Mouse (Mus musculus) forebrain, postnatal 0 days (tissue): ENCODE data around the gene Pcyt2. TPM values are rescaled to one million over a fixed set of nuclear protein-coding genes. Genes with fewer than 3 reads are reported as not detected.

Experiments used
- ATAC-seq: fragments of 200-750 bp; cut with Nextera tagmentation; 2 replicates; pipeline ENCODE4 v1.8.0; 2017; ENCODE audit warnings: mild to moderate bottlenecking, moderate library complexity
- DNase-seq: peaks from one replicate; pipeline ENCODE4 v3.0.0-alpha.2; 2015
- H3K27ac ChIP-seq: fragments of 300-500 bp; sonication (generic); 2 replicates; pipeline ENCODE4 v1.5.1; 2014; ENCODE audit warnings: low read depth, mild to moderate bottlenecking, antibody characterized with exemption, low read length, moderate library complexity, mixed read lengths
- H3K27me3 ChIP-seq: fragments of 300-500 bp; sonication (generic); 2 replicates; pipeline ENCODE4 v1.6.1; 2014; ENCODE audit warnings: mild to moderate bottlenecking, low read length, mixed read lengths; ENCODE audit not compliant: insufficient read depth
- H3K36me3 ChIP-seq: fragments of 300-500 bp; sonication (generic); 2 replicates; pipeline ENCODE4 v1.6.1; 2014; ENCODE audit warnings: mild to moderate bottlenecking, moderate library complexity; ENCODE audit not compliant: insufficient read depth
- H3K4me1 ChIP-seq: fragments of 300-500 bp; sonication (generic); 2 replicates; pipeline ENCODE4 v1.6.1; 2014; ENCODE audit warnings: antibody characterized with exemption; ENCODE audit not compliant: insufficient read depth
- H3K4me2 ChIP-seq: fragments of 300-500 bp; sonication (generic); 2 replicates; pipeline ENCODE4 v1.6.1; 2014; ENCODE audit warnings: low read depth, mild to moderate bottlenecking, moderate library complexity
- H3K4me3 ChIP-seq: fragments of 300-500 bp; sonication (generic); 2 replicates; pipeline ENCODE4 v1.5.1; 2014; ENCODE audit warnings: low read depth, low read length, mixed read lengths
- H3K9ac ChIP-seq: fragments of 300-500 bp; sonication (generic); 2 replicates; pipeline ENCODE4 v1.6.1; 2014; ENCODE audit warnings: mild to moderate bottlenecking
- H3K9me3 ChIP-seq: fragments of 300-500 bp; sonication (generic); 2 replicates; pipeline ENCODE4 v1.6.1; 2016; ENCODE audit warnings: low read length
- CTCF ChIP-seq: sonication (generic); IDR thresholded peaks from 2 replicates; pipeline ENCODE4 v1.5.1; 2016; ENCODE audit warnings: antibody characterized with exemption, control low read depth, low read depth
- WGBS: fragments of 180-500 bp; shearing (Covaris S2); extraction: QIAGEN DNeasy Blood & Tissue Kit; methylation state at CpG from one replicate; pipeline ENCODE4 v1.1.7; 2014; 5-methylcytosine and 5-hydroxymethylcytosine counted together
- polyA plus RNA-seq: library from polyadenylated mRNA; unstranded; fragments of >200 nt; fragmentation: Nextera tagmentation; extraction: Ambion mirVana; gene quantifications from 2 replicates; pipeline ENCODE4 v1.2.1, GENCODE M21; 2015
- total RNA-seq: library from RNA; depleted of rRNA; stranded (reverse); fragments of >200 nt; gene quantifications from 2 replicates; pipeline ENCODE4 v1.2.3, GENCODE M21; 2014; rRNA removed

Pcyt2 gene
- total RNA-seq (102 and 129 TPM in 2 replicates), polyA plus RNA-seq (107 and 117 TPM in 2 replicates)

- Histone ChIP-seq H3K27ac (peak within 1 kb of the TSS; percentile 74), H3K9ac (peak within 1 kb of the TSS; percentile 92), H3K4me3 (peak within 1 kb of the TSS; percentile 86), H3K9me3 (no peaks in the 10 kb centered on the region), H3K4me1 (peaks cover 9% of the 10 kb centered on the region), H3K4me2 (peak within 1 kb of the TSS; percentile 73), H3K27me3 (no peaks in the 10 kb centered on the region), H3K36me3 (peaks cover 60% of the 10 kb centered on the region)
- WGBS = under 1% methylated on average over 56 of the region's 56 CpGs
- peak; percentile 95 for DNase-seq
- TF ChIP-seq CTCF = no peak
- ATAC-seq = peak; percentile 99
Observed at GRCm38 (mm10) chr11:120617519-120618112, at the start of gene Pcyt2. Gene Pcyt2 (minus strand): TSS chr11:120617936.

GRCm38 (mm10) chr11:120666617-120667016 lies 48.9 kb upstream of the Pcyt2 start:
- H3K9ac ChIP-seq = no peak overlapping the region
- ATAC-seq (no peak), DNase-seq (no peak)
- no peak overlapping the region for H3K27ac ChIP-seq
- no peak overlapping the region for H3K4me2 ChIP-seq
- no peaks in the 10 kb centered on the region for H3K4me1 ChIP-seq
- WGBS = 8% methylated on average over 3 of the region's 3 CpGs
- peaks cover 15% of the 10 kb centered on the region for H3K27me3 ChIP-seq
- no peaks in the 10 kb centered on the region for H3K9me3 ChIP-seq
- H3K36me3 ChIP-seq = no peaks in the 10 kb centered on the region
- TF ChIP-seq CTCF = no peak
- H3K4me3 ChIP-seq = no peak overlapping the region

GRCm38 (mm10) chr11:120665406-120665805 lies 47.7 kb upstream of the Pcyt2 start:
- no peaks in the 10 kb centered on the region for H3K9me3 ChIP-seq
- no peak for TF ChIP-seq CTCF
- no peak overlapping the region for H3K27ac ChIP-seq
- no peak overlapping the region for H3K4me3 ChIP-seq
- ATAC-seq = no peak
- no peaks in the 10 kb centered on the region for H3K36me3 ChIP-seq
- H3K27me3 ChIP-seq = peaks cover 27% of the 10 kb centered on the region
- WGBS = 87% methylated on average over 3 of the region's 3 CpGs
- H3K9ac ChIP-seq = no peak overlapping the region
- no peak for DNase-seq
- H3K4me1 ChIP-seq = no peaks in the 10 kb centered on the region
- no peak overlapping the region for H3K4me2 ChIP-seq

- peaks cover 43% of the 10 kb centered on the region for H3K27me3 ChIP-seq
- no peak for ATAC-seq
- no peak overlapping the region for H3K9ac ChIP-seq
- TF ChIP-seq CTCF = no peak
- no peak for DNase-seq
- H3K4me3 ChIP-seq = no peak overlapping the region
- H3K9me3 ChIP-seq = no peaks in the 10 kb centered on the region
- no peak overlapping the region for H3K4me2 ChIP-seq
- H3K4me1 ChIP-seq = no peaks in the 10 kb centered on the region
- WGBS = 63% methylated on average over 5 of the region's 5 CpGs
- no peaks in the 10 kb centered on the region for H3K36me3 ChIP-seq
- H3K27ac ChIP-seq = no peak overlapping the region
Observed at GRCm38 (mm10) chr11:120663714-120664113, 46.0 kb upstream of the Pcyt2 start.

- no peak for DNase-seq
- no peak for ATAC-seq
Observed at GRCm38 (mm10) chr11:120662759-120663158, 45.0 kb upstream of the Pcyt2 start.

GRCm38 (mm10) chr11:120661076-120661460 lies 43.3 kb upstream of the Pcyt2 start, which contains the start of gene Notum:
Gene Notum (minus strand): TSS chr11:120661175.
- Histone ChIP-seq H3K27me3 (peaks cover 64% of the 10 kb centered on the region), H3K4me3 (peak within 1 kb of the TSS; percentile 38), H3K9me3 (no peaks in the 10 kb centered on the region), H3K9ac (peak within 1 kb of the TSS; percentile 37; the same call in 1 of the 2 replicates), H3K36me3 (no peaks in the 10 kb centered on the region), H3K4me2 (peak within 1 kb of the TSS; percentile 58), H3K4me1 (no peaks in the 10 kb centered on the region), H3K27ac (no peak within 1 kb of the TSS)
- peak; percentile 16; the same call in 1 of the 2 replicates for ATAC-seq
- TF ChIP-seq CTCF = no peak
- DNase-seq = no peak
- 1% methylated on average over 35 of the region's 35 CpGs for WGBS

More at GRCm38 (mm10) chr11:120662759-120663158, 45.0 kb upstream of the Pcyt2 start:
- TF ChIP-seq CTCF = no peak
- Histone ChIP-seq H3K9me3 (no peaks in the 10 kb centered on the region), H3K4me2 (no peak overlapping the region), H3K27me3 (peaks cover 53% of the 10 kb centered on the region), H3K9ac (no peak overlapping the region), H3K27ac (no peak overlapping the region), H3K36me3 (no peaks in the 10 kb centered on the region), H3K4me3 (no peak overlapping the region), H3K4me1 (no peaks in the 10 kb centered on the region)
- 37% methylated on average over 6 of the region's 6 CpGs for WGBS

- under 1% methylated on average over 91 of the region's 95 CpGs for WGBS
Observed at GRCm38 (mm10) chr11:120660301-120661075, 42.8 kb upstream of the Pcyt2 start.

More at GRCm38 (mm10) chr11:120660301-120661075, 42.8 kb upstream of the Pcyt2 start:
- H3K27me3 ChIP-seq = peaks cover 64% of the 10 kb centered on the region
- H3K4me2 ChIP-seq = peak overlapping the region; percentile 58
- ATAC-seq = peak; percentile 84
- H3K9me3 ChIP-seq = no peaks in the 10 kb centered on the region
- H3K4me3 ChIP-seq = peak overlapping the region; percentile 38
- no peaks in the 10 kb centered on the region for H3K4me1 ChIP-seq
- peak; percentile 53 for DNase-seq
- no peak overlapping the region for H3K27ac ChIP-seq
- TF ChIP-seq CTCF = peak; percentile 25; the same call in 1 of the 2 replicates
- H3K36me3 ChIP-seq = no peaks in the 10 kb centered on the region
- peak overlapping the region; percentile 37; the same call in 1 of the 2 replicates for H3K9ac ChIP-seq
